Mouse (Mus musculus): ENCODE data around the gene Plin5. TPM values are rescaled to one million over a fixed set of nuclear protein-coding genes. Genes with fewer than 3 reads are reported as not detected.
"Not testable (repeated sequence)": the region's sequence is repeated elsewhere in the genome, so short reads cannot be mapped to it uniquely, and the experiment has no call there.

The Plin5 gene
- total and polyA plus RNA-seq, 2 experiments, result 19.2 to 42.7 TPM

DNA sequence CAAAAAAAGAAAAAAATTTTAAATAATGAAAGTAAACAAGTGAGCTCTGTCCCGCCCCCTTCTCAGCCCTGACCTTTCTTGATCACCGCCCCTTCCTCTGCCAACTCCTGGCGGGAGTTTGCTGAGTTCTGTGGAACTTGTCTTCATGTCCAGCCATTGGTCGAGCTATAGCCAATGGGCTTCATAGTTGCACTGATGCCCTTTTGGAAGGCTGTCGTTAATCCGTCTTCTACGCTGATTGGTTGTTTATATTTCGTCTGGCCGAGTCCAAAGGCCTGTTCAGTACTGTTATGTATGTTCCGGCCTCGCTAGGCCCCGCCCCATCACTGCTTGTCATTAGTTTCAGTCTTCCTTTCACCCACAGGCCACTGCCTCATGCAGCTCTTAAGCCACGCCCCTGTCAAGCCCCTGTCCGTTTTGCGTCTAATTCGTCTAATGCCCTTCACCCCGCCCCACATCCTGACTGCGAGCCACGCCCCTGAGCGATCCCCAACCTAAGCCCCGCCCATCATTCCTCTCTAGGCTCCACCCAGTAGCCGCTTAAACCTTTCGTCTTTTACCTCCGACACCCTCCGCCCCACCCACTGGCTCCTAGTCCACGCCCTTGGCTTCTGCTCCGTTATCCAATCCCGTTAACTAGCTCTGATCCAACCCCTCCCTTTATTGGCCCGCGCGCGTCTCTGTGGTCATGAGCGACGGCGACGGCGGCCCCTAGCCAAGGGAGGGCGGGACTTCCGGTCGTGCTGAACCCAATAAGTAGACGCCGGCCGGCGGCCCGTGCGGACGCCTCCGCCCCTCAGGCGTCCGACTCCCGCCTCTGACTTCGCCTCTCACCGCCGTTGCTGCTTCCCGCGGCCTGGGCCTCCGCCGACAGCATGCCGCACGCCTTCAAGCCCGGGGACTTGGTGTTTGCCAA is 38.3 kb downstream of the Plin5 start, which contains the start of gene Hdgfl2:
Gene Hdgfl2, plus strand, starts transcription at position 755 of the 916 bp plus-strand sequence.
- TF ChIP-seq POLR2A (IDR thresholded peaks at IDR 0.05; ENCODE audit: extremely low read depth, insufficient read depth, low read length) (peak; percentile 95), CTCF (IDR thresholded peaks at IDR 0.05; ENCODE audit: low read depth, low read length) (no peak)
- under 1% methylated on average over 61 of the region's 61 CpGs for WGBS
- Histone ChIP-seq H3K36me3 (ENCODE audit: control insufficient read depth, insufficient read depth, low read length) (peaks cover 6% of the 10 kb centered on the region), H3K27me3 (ENCODE audit: control insufficient read depth, insufficient read depth, low read length) (no peaks in the 10 kb centered on the region), H3K4me1 (ENCODE audit: control insufficient read depth, insufficient read depth, low read length) (peaks cover 16% of the 10 kb centered on the region), H3K4me3 (ENCODE audit: insufficient read depth, low read depth, low read length) (peak within 1 kb of the TSS; percentile 82), H3K9ac (ENCODE audit: low read depth, low read length) (peak within 1 kb of the TSS; percentile 87), H3K27ac (replicated peaks; ENCODE audit: insufficient read depth, low read depth, low read length) (peak within 1 kb of the TSS; percentile 75), H3K79me2 (ENCODE audit: control insufficient read depth, insufficient read depth, low read length) (peaks cover 17% of the 10 kb centered on the region; the same call in 1 of the 2 replicates)
- DNase-seq (ENCODE audit: extremely low read depth, low read depth, low spot score), result peak; percentile 100

GRCm38 (mm10) chr17:56078361-56078760 is 39.0 kb downstream of the Plin5 start:
- Histone ChIP-seq H3K27ac (replicated peaks; ENCODE audit: insufficient read depth, low read depth, low read length) (peak overlapping the region; percentile 75), H3K79me2 (ENCODE audit: control insufficient read depth, insufficient read depth, low read length) (peaks cover 17% of the 10 kb centered on the region; the same call in 1 of the 2 replicates), H3K4me1 (ENCODE audit: control insufficient read depth, insufficient read depth, low read length) (peaks cover 22% of the 10 kb centered on the region)
- not testable (repeated sequence) for H3K36me3 ChIP-seq (ENCODE audit: control insufficient read depth, insufficient read depth, low read length); H3K4me3 ChIP-seq (ENCODE audit: insufficient read depth, low read depth, low read length); H3K9ac ChIP-seq (ENCODE audit: low read depth, low read length); H3K27me3 ChIP-seq (ENCODE audit: control insufficient read depth, insufficient read depth, low read length); DNase-seq (ENCODE audit: extremely low read depth, low read depth, low spot score)
- 64% methylated on average over 9 of the region's 9 CpGs for WGBS

GRCm38 (mm10) chr17:56077523-56077922 is 39.9 kb downstream of the Plin5 start:
- peaks cover 22% of the 10 kb centered on the region for H3K4me1 ChIP-seq (ENCODE audit: control insufficient read depth, insufficient read depth, low read length)
- TF ChIP-seq CTCF (IDR thresholded peaks at IDR 0.05; ENCODE audit: low read depth, low read length) (no peak), POLR2A (IDR thresholded peaks at IDR 0.05; ENCODE audit: extremely low read depth, insufficient read depth, low read length) (no peak)
- H3K79me2 ChIP-seq (ENCODE audit: control insufficient read depth, insufficient read depth, low read length), result peaks cover 19% of the 10 kb centered on the region; the same call in 1 of the 2 replicates

GRCm38 (mm10) chr17:56074827-56075208 is 42.6 kb downstream of the Plin5 start, which contains the start of gene Ubxn6:
TSS of gene Ubxn6 (minus strand) at chr17:56075028.
- WGBS, result under 1% methylated on average over 35 of the region's 35 CpGs

More at GRCm38 (mm10) chr17:56077523-56077922, 39.9 kb downstream of the Plin5 start:
- no peaks in the 10 kb centered on the region for H3K27me3 ChIP-seq (ENCODE audit: control insufficient read depth, insufficient read depth, low read length)
- no peak overlapping the region for H3K9ac ChIP-seq (ENCODE audit: low read depth, low read length)
- no peak for DNase-seq (ENCODE audit: extremely low read depth, low read depth, low spot score)
- no peak overlapping the region for H3K4me3 ChIP-seq (ENCODE audit: insufficient read depth, low read depth, low read length)
- peaks cover 7% of the 10 kb centered on the region for H3K36me3 ChIP-seq (ENCODE audit: control insufficient read depth, insufficient read depth, low read length)
- H3K27ac ChIP-seq (replicated peaks; ENCODE audit: insufficient read depth, low read depth, low read length), result no peak overlapping the region
- 84% methylated on average over 5 of the region's 5 CpGs for WGBS

GRCm38 (mm10) chr17:56074097-56074826 is 43.1 kb downstream of the Plin5 start:
- WGBS, result 8% methylated on average over 22 of the region's 22 CpGs
- H3K4me1 ChIP-seq (ENCODE audit: control insufficient read depth, insufficient read depth, low read length), result peaks cover 12% of the 10 kb centered on the region

More at GRCm38 (mm10) chr17:56074827-56075208, 42.6 kb downstream of the Plin5 start, which contains the start of gene Ubxn6:
- Histone ChIP-seq H3K79me2 (ENCODE audit: control insufficient read depth, insufficient read depth, low read length) (peaks cover 3% of the 10 kb centered on the region; the same call in 1 of the 2 replicates), H3K27ac (replicated peaks; ENCODE audit: insufficient read depth, low read depth, low read length) (peak within 1 kb of the TSS; percentile 99), H3K9ac (ENCODE audit: low read depth, low read length) (peak within 1 kb of the TSS; percentile 88), H3K27me3 (ENCODE audit: control insufficient read depth, insufficient read depth, low read length) (no peaks in the 10 kb centered on the region), H3K4me3 (ENCODE audit: insufficient read depth, low read depth, low read length) (peak within 1 kb of the TSS; percentile 89), H3K4me1 (ENCODE audit: control insufficient read depth, insufficient read depth, low read length) (peaks cover 12% of the 10 kb centered on the region), H3K36me3 (ENCODE audit: control insufficient read depth, insufficient read depth, low read length) (peaks cover 21% of the 10 kb centered on the region)
- TF ChIP-seq CTCF (IDR thresholded peaks at IDR 0.05; ENCODE audit: low read depth, low read length) (peak; percentile 45), POLR2A (IDR thresholded peaks at IDR 0.05; ENCODE audit: extremely low read depth, insufficient read depth, low read length) (peak; percentile 51; the same call in 1 of the 2 replicates)
- DNase-seq (ENCODE audit: extremely low read depth, low read depth, low spot score), result peak; percentile 83

More at GRCm38 (mm10) chr17:56074097-56074826, 43.1 kb downstream of the Plin5 start:
- DNase-seq (ENCODE audit: extremely low read depth, low read depth, low spot score), result peak; percentile 79
- TF ChIP-seq CTCF (IDR thresholded peaks at IDR 0.05; ENCODE audit: low read depth, low read length), result no peak
- H3K9ac ChIP-seq (ENCODE audit: low read depth, low read length), result peak overlapping the region; percentile 88
- peaks cover 24% of the 10 kb centered on the region for H3K36me3 ChIP-seq (ENCODE audit: control insufficient read depth, insufficient read depth, low read length)
- H3K27ac ChIP-seq (replicated peaks; ENCODE audit: insufficient read depth, low read depth, low read length), result peak overlapping the region; percentile 99
- H3K79me2 ChIP-seq (ENCODE audit: control insufficient read depth, insufficient read depth, low read length), result peaks cover 3% of the 10 kb centered on the region; the same call in 1 of the 2 replicates
- no peaks in the 10 kb centered on the region for H3K27me3 ChIP-seq (ENCODE audit: control insufficient read depth, insufficient read depth, low read length)
- H3K4me3 ChIP-seq (ENCODE audit: insufficient read depth, low read depth, low read length), result peak overlapping the region; percentile 89

All from liver, adult 2 months (tissue).